Mouse (Mus musculus) cerebellum, adult 2 months (tissue): Measurements from ENCODE around the gene Kremen1.

Experiments
- CTCF ChIP-seq: fragments of 200-500 bp; IDR thresholded peaks from 2 replicates; pipeline ENCODE4 v1.5.1; 2011; ENCODE audit warnings: low read depth, mild to moderate bottlenecking, control low read depth, low read length, moderate library complexity, borderline replicate concordance; ENCODE audit not compliant: insufficient read depth
- POLR2A ChIP-seq: fragments of 200-500 bp; IDR thresholded peaks from 2 replicates; pipeline ENCODE4 v1.6.1; 2011; ENCODE audit warnings: low read length, control low read depth, borderline replicate concordance; ENCODE audit not compliant: insufficient read depth

- no peak for TF ChIP-seq POLR2A
- no peak for TF ChIP-seq CTCF
These were observed 11.3 kb upstream of the Kremen1 start for GRCm38 (mm10) chr11:5272536-5273234.
